Mouse (Mus musculus): ENCODE results near the gene Elovl6.
A peak's percentile ranks its signal among the peaks of the same experiment; 100 is the strongest.

Gene Elovl6

DNA sequence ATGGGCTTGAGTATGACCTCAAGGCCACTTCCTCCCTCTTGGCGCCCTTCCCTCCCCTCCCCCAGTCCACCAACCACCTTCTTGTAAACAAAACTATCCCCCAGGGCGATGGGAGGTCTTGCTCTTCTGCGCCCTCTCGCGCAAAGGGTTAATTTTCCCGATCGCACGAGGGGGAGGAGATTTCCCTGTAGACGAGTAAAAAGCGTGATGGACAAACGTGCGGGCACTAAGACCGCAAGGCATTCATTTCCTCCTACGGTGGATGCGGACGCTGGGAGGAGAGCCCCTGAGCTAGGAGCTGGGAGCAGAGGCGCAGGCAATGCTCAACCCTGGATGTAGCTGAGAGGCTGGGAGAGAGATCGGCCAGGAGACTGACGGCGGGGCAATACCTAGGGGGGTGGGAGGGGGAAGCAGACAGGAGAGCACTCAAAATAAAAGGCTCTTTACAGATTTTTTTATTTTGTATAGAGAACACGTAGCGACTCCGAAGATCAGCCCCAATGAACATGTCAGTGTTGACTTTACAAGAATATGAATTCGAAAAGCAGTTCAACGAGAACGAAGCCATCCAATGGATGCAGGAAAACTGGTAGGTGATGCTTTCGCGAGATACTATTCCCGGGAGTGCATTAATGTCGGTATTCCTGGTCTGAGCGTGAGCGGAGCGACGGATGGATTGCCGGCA, at the start of gene Elovl6:
TSS of gene Elovl6 (plus strand) at position 176 of the 685 bp plus-strand sequence.
- DNase-seq (ENCODE audit: low read depth, low spot score), result peak; percentile 99

DNA sequence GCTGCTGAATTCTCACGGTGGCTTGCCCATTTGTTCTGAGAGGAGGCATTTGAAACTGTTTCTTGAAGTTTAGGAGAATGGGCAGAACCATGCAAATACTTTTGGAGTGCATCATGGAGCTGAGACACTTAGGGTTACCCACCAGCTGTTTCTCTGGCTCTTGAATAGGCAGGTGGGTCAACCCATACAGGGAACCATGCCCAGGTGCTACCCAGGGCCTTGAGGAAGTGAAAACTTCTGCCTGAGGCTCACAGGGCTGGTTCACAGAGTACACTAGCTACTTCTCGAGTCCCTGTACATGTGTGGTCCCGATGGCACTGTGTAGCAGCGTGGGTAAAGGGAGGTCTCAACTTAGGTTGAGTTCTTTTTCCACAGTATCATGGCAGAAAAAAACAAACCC, 43.4 kb upstream of the Elovl6 start:
- no peak for DNase-seq (ENCODE audit: low read depth, low spot score)

DNA sequence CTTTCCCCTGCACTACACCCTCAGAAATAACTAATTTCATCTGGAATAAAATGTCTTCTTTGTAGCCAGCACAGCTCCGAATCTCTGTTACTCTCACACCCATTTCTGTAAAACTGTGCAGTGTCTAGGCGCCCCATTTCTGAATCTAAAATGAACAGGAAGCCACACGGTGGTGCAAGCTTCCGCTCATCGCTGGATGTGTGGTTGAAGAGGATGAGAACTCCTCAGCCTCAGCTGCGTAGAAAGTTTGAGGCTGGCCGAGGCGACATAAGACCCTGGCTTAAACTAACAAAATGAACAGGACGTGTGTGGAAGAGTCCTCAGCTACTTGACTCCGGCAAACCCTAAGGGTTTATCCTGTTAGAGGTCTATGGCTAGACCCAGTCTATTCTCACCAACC, 38.0 kb upstream of the Elovl6 start:
- DNase-seq (ENCODE audit: low read depth, low spot score), result no peak

DNA sequence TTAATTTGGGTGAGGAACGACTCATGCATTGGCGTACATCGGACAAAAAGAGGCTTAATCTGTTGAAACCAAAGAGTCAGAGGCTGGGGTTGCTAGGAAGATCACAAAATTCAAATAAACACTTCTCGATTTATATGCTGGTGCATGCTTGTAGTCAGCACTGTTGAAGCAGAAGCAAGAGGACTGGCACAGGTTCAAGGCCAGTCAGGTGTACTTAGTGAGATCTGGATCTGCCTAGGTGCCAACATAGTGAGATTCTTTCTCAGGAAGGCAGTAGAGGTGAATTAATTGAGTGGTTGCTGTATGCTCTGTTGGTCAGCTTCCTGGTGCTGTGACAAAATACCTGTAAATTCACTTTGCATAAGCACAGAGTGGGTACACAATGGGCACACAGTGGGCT, 37.4 kb upstream of the Elovl6 start:
- no peak for DNase-seq (ENCODE audit: low read depth, low spot score)

DNA sequence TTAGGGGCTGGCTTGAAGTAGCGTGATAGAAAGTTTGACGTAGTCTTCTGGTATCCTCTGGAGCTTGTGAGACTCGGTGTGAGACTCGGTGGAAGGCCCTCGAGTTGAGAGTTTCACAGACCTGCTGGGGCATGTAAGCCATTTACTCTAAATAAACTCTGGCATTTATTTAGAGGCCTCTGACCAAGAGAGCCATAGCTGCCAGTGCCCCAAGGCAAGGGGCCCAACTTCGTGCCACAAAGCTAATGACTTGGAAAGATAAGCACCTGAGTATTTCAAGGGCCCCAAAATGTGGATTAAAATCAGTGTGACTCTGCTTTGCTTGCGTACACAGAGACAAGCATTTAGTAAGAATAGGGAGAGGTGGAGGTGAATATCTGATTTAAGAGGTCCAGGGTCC, 28.4 kb upstream of the Elovl6 start:
- DNase-seq (ENCODE audit: low read depth, low spot score), result no peak

DNA sequence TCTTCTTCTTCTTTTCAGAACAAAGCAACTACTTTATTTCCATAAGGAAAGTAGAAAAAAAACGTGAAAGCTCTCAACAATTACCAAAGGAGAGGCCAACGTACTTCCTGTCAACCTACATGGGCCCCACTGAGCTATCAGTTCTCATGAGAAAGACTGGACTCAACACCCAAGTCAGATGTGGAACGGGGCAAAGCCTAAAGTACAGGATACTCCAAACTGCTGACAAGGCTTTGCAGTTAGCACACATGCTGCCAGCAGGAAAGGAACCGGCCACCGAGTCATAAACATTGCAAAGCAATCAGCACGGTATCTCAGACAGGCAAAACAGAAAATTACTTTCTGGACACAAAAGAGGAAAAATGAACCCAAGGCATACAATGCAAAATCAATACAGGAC, 27.2 kb upstream of the Elovl6 start:
- DNase-seq (ENCODE audit: low read depth, low spot score), result no peak

DNA sequence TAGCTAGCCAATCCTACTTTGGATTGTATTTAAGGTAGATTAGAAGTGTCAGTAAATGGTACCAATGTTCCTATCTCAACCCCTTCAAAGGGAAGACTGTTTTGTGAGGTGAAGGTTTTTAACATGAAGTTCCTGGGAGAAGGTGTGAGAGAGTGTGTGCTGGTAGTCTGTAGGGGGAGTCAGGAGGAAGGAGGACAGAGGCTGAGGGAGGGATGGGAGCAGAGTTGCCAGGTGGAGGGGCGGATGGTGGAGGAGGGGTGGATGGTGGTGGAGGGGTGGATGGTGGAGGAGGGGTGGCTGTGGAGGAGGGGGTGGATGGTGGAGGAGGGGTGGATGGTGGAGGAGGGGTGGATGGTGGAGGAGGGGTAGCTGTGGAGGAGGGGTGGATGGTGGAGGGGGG, 24.4 kb upstream of the Elovl6 start:
- DNase-seq (ENCODE audit: low read depth, low spot score), result peak; percentile 78

DNA sequence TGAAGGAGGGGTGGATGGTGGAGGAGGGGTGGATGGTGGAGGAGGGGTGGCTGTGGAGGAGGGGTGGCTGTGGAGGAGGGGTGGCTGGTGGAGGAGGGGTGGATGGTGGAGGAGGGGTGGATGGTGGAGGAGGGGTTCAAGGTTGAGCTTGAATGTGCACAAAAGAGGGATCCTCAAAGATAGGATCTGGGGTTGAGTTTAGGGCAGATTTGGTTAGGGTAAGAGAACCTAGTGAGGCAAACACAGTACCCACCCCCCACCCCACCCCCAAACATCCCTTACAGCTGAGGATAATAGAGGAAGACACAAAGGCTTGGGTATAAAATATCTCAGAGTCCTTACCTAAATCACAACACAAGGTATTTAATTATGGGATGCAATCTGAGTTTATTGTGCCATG, 23.6 kb upstream of the Elovl6 start:
- DNase-seq (ENCODE audit: low read depth, low spot score), result peak; percentile 77

DNA sequence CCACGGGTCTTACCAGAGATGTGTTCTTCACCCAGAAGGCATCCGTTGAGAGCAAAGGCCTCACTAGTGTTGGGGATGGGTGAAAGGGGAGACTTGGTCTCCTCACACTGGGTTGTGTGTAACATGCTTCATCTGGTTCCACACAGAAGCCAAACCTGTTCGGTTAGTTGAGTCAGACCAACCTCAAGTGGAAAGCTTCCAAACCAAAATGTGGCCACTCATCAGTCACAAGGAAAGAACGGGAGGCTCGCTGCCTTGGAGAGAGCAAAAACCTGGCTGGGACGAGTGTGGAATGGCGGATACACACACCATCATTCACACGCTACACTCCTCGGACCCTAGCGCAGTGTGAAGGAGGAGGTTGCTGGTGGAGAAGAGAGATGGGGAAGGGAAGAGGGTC, 22.4 kb upstream of the Elovl6 start:
- no peak for DNase-seq (ENCODE audit: low read depth, low spot score)

DNA sequence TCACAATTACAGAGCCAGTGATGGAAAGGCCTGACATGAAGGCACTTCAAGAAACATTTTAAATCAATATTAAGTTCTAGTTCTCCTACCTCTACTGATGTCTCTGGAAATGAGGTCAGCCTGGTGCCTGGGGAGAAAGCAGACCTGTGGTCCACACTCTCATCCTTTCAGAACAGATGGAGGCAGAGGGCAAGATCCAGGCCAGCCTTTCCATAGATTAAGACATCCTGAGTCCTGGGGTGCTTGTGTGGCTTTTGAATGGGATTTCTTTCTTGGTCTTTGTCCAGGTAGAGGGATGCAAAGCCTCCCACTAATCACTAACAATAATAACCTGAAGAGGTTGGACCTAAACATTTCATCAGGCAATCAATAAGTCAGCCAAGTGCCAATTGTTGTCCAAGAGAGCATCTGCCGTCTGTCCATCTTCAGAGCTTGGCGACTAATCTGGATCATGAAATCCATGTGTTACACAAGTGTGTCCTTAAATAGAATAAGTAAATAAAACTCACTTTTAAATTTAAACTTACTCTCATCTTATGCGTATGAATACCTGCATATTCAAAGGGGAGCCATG, 16.2 kb upstream of the Elovl6 start:
- DNase-seq (ENCODE audit: low read depth, low spot score), result no peak

DNA sequence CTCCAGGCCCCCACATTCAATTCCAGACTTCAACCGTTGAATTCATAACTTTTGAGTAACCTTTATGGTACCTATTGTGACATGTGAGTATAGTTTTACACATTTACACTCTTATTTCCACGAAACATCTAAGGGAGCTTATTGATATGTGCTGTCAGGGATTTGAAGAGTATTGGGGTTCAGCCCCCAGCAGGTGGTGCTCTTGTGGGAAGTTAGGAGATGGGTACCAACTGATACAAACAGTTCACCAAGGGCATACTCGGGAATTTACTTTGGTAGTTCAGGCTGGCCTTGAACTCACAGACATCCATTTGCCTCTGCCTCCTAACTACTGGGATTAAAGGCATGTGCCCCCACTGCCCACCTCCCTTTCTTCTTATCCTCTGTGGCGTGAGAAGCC, 11.7 kb upstream of the Elovl6 start:
- DNase-seq (ENCODE audit: low read depth, low spot score), result peak; percentile 48

DNA sequence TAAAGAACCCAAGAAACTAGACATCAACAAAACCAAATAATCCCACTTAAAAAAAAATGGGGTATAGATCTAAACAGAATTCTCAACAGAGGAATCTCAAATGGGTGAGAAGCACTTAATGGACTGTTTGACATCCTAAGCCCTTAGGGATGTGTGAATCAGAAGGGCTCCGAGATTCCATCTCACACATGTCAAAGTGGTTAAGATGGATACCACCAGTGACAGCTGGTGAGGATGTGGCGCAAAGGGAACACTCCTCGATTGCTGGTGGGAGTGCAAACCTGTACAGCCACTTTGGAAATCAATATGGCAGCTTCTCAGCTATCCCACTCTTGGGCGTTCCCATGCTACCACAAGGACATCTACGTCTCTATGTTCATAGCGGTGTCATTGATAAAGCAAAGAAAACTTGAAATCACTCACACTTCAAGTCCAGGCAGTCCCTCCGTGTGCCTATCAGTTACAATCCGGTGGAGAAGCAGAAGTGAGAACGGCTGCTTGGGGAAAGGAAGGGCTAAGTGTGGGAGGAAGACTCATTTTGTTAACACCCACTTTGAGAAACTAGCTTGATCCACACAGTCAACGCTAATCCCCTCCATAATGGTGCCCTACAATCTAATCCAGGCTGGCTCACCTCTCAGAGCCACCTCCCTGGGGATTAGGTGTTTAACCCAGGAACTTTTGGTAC, 8.6 kb upstream of the Elovl6 start:
- no peak for DNase-seq (ENCODE audit: low read depth, low spot score)

DNA sequence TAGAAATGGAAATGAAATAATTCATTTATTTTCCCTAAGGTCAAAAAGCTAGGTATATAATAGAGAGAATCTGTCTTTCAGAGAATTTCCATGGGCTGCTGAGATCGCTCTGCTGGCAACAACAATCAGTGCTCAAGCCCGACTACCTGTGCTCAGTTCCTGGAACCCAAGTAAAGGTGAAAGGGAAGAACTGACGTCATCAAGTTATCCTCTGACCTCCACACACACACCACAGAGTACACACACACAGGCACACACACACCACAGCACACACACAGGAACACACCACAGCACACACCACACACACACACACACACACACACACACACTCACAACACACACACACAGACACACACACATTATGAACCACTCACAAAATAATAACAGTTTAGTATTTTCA, 5.1 kb upstream of the Elovl6 start:
- DNase-seq (ENCODE audit: low read depth, low spot score), result no peak

DNA sequence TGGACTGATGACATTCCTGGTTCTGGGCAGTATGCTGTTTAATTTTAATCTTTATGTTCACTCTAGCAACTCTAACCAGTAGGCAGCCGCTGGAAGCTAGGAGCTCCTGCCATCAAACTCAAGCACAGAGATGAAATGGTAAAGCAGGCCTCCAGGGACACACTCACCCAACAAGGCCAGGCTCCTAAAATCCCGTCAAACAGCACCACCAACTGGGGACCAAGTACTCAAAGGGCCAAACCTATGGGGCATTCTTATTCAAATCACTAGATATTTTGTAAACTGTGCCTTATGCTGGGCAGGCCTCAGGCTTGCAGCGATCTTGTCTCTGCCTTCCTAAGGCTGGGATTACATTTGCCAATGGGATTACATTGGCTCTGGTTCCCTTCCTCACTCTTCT, 2.8 kb upstream of the Elovl6 start:
- DNase-seq (ENCODE audit: low read depth, low spot score), result peak; percentile 90

DNA sequence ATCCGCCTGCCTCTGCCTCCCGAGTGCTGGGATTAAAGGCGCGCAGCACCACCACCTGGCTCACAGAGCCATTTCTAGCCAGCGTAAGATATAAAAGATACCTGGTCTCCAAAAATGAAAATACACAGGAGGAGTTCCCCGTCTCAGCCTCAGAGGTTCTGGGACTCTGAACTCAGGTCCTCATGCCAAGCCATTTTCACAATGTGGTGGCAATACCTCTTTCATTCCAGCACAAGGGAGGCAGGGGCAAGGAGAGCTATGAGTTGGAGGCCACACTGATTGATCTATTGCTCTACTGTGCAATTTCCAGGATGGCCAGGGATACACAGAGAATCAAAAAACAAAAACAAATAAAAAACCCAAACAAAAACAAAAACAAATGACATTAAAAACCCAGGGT, 1.7 kb upstream of the Elovl6 start:
- no peak for DNase-seq (ENCODE audit: low read depth, low spot score)

DNA sequence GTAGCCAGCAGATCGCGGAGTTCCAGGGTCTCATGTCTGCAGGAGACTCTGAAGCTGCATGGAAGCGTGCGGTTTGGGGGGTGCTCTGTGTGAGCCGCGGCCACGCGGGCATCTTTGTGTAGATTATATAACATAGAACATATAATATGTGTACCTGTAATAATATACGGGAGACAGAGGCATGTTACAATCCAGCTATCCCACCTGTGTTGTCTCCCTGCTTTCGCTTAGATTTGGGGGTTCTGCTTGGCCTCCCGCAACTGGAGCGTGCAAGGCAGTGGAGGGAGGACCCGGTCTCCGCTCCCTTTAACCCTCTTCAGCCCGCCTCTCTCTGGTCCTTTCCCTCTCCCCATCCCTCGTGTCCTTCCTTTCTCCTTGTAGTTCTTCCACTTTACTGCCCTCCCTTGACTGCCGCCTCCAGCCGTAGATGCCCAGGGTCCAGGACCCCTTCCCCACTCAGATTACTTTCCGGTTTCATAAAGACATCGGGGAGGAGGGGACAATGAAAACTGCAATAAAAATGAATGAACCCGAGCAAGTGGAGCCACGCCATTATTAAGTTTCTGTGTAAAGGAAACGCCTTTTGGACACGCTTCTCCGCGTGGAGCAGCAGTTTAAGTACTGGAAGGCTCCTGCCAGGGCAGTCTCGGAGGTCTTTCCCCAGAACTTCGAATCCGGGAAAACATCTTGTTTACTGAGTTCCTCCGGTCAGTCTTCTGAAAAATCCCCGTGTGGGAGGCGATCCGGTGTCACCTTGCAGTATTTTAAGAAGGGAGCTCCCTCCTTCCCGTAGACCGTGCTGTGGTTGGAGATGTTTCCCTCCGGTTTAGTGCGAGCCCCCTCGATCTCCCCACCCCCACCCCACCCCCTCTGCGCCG, 949 bp downstream of the Elovl6 start:
- DNase-seq (ENCODE audit: low read depth, low spot score), result peak; percentile 35

DNA sequence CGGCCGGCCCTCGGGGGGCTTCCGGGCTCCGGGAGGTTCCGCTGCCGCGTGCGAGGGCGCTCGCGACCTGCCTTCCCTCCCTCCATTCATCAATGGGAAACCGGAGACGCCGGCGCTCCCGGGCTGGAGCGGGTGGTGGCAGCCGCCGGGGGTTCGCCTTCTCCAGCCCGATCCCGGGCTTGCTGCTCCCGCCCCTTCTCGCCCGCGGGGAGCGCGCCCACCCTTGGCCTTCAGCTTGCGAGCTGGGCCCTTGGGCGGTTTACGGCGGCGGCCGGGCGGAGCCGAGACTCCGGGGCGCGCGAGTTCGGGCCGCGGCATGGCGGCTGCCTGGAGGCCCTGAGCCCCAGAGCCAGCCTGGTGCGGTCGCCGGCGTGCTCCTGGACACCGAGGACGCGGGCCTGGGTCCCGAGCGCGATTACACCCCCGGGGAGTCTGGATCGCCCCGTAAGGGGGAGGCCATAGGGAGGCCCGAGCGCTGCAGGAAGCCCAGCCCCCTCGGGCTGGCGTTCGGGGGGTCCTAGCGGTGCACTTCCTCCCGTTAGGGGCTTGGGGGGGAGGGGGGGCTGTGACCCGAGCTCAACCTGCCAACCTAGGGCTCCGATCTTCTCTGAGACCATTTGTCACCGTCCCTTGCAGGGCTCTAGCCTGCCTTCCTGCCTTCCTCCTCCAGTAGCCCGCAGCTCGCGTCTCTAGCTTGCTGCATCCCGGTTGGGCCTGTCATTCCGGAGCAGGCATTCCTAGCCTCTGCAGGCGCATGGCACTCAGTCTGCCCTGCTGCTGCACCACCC, 1.8 kb downstream of the Elovl6 start:
- DNase-seq (ENCODE audit: low read depth, low spot score), result peak; percentile 53

DNA sequence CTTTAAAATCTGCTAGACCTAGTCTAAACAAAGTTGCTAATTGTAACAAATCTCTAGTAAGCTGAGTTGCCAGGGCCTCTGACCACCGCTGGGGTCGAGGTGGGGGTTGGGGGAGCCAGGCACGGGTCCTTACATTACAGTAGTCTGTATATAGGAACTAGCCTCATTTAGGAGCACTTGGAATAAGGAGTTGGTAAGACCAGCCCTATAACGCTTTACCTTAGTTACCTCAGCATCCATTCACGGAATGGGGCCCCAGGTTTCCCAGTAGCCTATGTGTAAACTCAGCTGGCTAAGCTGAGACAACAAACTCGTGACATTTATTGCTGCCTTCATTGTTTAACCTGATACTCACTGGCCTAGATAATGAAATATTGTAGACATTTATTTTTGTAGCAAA, 3.3 kb downstream of the Elovl6 start:
- no peak for DNase-seq (ENCODE audit: low read depth, low spot score)

DNA sequence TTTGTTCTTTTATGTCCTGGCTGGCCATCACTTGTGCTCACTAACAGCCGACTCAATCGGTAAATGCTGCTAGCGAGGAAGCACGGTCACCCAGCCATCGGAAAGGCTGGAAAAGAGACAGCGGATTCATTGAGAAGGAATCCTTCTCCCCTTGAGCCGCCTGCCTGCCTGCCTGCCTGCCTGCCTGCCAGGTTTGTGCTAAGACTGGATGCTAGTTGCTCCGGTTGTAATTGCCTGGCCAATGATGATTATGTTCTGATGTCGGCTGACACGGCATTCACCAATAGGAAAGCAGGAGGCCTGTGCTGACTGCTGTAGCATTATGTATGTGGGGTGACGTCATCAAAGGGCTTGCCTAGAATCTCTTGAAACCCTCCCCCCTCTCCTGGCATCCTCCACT, 4.0 kb downstream of the Elovl6 start:
- DNase-seq (ENCODE audit: low read depth, low spot score), result peak; percentile 98

DNA sequence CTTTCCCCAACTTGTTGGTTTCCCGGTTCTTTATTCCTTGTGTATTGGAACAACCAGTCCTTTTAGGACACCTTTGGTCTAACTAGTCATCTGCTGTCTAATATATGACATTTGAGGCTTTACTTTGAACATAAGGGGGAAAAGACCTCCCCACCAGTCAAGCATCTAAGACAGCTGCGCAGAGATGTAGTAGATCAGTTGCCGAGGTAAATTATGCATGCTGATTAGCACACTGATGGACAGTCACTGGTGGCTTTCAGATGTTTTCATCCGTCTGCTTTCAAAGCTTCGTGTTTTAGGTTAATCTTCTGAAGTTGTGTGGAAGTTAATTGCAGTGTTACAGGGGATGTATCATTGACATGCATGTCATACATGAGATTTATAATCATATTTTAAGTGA, 5.8 kb downstream of the Elovl6 start:
- no peak for DNase-seq (ENCODE audit: low read depth, low spot score)

DNA sequence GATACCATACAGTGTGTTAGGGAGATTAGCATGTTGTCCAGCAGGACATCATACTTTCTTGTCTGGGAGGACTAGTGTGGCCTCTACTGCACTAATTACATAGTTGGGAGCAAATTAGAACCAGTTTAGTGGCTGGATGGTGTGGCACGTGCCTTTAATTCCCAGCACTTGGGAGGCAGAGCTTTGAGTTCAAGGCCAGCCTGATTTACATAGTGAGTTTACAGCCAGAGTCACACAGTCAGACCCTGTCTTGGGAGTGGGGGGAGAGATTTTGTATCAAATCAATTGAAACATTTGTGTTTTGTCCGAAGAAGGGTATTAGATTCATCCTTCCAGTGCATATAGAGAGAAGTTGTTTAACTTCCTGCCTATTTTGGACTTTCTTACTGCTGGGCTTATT, 8.7 kb downstream of the Elovl6 start:
- DNase-seq (ENCODE audit: low read depth, low spot score), result no peak

All from ES-CJ7 (cell line).